Mouse (Mus musculus) forebrain, embryonic 12.5 days (tissue): Measurements from ENCODE around the gene Ambn. TPM values are rescaled to one million over a fixed set of nuclear protein-coding genes. Genes with fewer than 3 reads are reported as not detected.

ENCODE experiments used
- polyA plus RNA-seq: library from polyadenylated mRNA; unstranded; fragments of >200 nt; fragmentation: Nextera tagmentation; extraction: Ambion mirVana; gene quantifications from 2 replicates; pipeline ENCODE4 v1.2.1, GENCODE M21; 2016

Gene Ambn
- polyA plus RNA-seq, 1 experiment from 2014 or later: not detected

Other genes starting within 250 kb of the Ambn start
- gene Gm7714, start 187.1 kb upstream of the Ambn start, polyA plus RNA-seq: not detected in 2 replicates
- gene Prol1, start 138.7 kb upstream of the Ambn start, polyA plus RNA-seq: not detected in 2 replicates
- not detected in 2 replicates for gene Amtn, start 79.9 kb upstream of the Ambn start, polyA plus RNA-seq
- gene Enam, start 32.0 kb downstream of the Ambn start, polyA plus RNA-seq: not detected in 2 replicates
- 0.31 and 0.56 TPM in 2 replicates for gene Jchain, start 71.9 kb downstream of the Ambn start, polyA plus RNA-seq
- 65.0 and 68.5 TPM in 2 replicates for gene Utp3, start 98.5 kb downstream of the Ambn start, polyA plus RNA-seq
- 166 and 178 TPM in 2 replicates for gene Rufy3, start 109.0 kb downstream of the Ambn start, polyA plus RNA-seq
- gene Grsf1, start 220.2 kb downstream of the Ambn start, polyA plus RNA-seq: 99.9 and 103 TPM in 2 replicates